Mouse (Mus musculus): ENCODE measurements at regions not wholly inside any gene's neighbourhood (a gene's known extent, or its start where the extent isn't known, plus 50 kb on each side); places are given as distances from the start of the nearest gene placed in this dataset.

- DNase-seq (ENCODE audit: low read depth): no peak
Observed at GRCm38 (mm10) chr2:92804916-92805315, 110.0 kb upstream of the Syt13 start.

GRCm38 (mm10) chr2:92805761-92806160, 109.1 kb upstream of the Syt13 start:
- no peak for DNase-seq (ENCODE audit: low read depth)

GRCm38 (mm10) chr2:92806481-92807195, 108.3 kb upstream of the Syt13 start:
- DNase-seq (ENCODE audit: low read depth): no peak

GRCm38 (mm10) chr2:92807404-92807803, 107.5 kb upstream of the Syt13 start:
- no peak for DNase-seq (ENCODE audit: low read depth)

- DNase-seq (ENCODE audit: low read depth): no peak
Observed at GRCm38 (mm10) chr2:92808121-92808520, 106.8 kb upstream of the Syt13 start.

- no peak for DNase-seq (ENCODE audit: low read depth)
Observed at GRCm38 (mm10) chr2:92809226-92809625, 105.7 kb upstream of the Syt13 start.

- peak; percentile 19 for DNase-seq (ENCODE audit: low read depth)
Observed at GRCm38 (mm10) chr2:92809681-92810323, 105.1 kb upstream of the Syt13 start.

GRCm38 (mm10) chr2:92810956-92811355, 103.9 kb upstream of the Syt13 start:
- peak; percentile 74 for DNase-seq (ENCODE audit: low read depth)

GRCm38 (mm10) chr2:92813028-92813427, 101.9 kb upstream of the Syt13 start:
- no peak for DNase-seq (ENCODE audit: low read depth)

GRCm38 (mm10) chr2:92819586-92819985, 95.3 kb upstream of the Syt13 start:
- DNase-seq (ENCODE audit: low read depth): no peak

- DNase-seq (ENCODE audit: low read depth): no peak
Observed at GRCm38 (mm10) chr2:92824325-92824724, 90.6 kb upstream of the Syt13 start.

- DNase-seq (ENCODE audit: low read depth): no peak
Observed at GRCm38 (mm10) chr2:92825395-92825794, 89.5 kb upstream of the Syt13 start.

- DNase-seq (ENCODE audit: low read depth): no peak
Observed at GRCm38 (mm10) chr2:92830134-92830533, 84.8 kb upstream of the Syt13 start.

GRCm38 (mm10) chr2:92831784-92832183, 83.1 kb upstream of the Syt13 start:
- peak; percentile 81 for DNase-seq (ENCODE audit: low read depth)

- no peak for DNase-seq (ENCODE audit: low read depth)
Observed at GRCm38 (mm10) chr2:92836203-92836602, 78.7 kb upstream of the Syt13 start.

- no peak for DNase-seq (ENCODE audit: low read depth)
Observed at GRCm38 (mm10) chr2:92838012-92838411, 76.9 kb upstream of the Syt13 start.

GRCm38 (mm10) chr2:92840009-92840408, 74.9 kb upstream of the Syt13 start:
- peak; percentile 42 for DNase-seq (ENCODE audit: low read depth)

- no peak for DNase-seq (ENCODE audit: low read depth)
Observed at GRCm38 (mm10) chr2:92841626-92842025, 73.3 kb upstream of the Syt13 start.

GRCm38 (mm10) chr2:92845061-92845769, 69.7 kb upstream of the Syt13 start:
- DNase-seq (ENCODE audit: low read depth): no peak

- DNase-seq (ENCODE audit: low read depth): no peak
Observed at GRCm38 (mm10) chr2:92848962-92849361, 65.9 kb upstream of the Syt13 start.

- no peak for DNase-seq (ENCODE audit: low read depth)
Observed at GRCm38 (mm10) chr2:92851336-92851735, 63.6 kb upstream of the Syt13 start.

GRCm38 (mm10) chr2:92853175-92853574, 61.7 kb upstream of the Syt13 start:
- no peak for DNase-seq (ENCODE audit: low read depth)

- no peak for DNase-seq (ENCODE audit: low read depth)
Observed at GRCm38 (mm10) chr2:92854331-92854730, 60.6 kb upstream of the Syt13 start.

Data from 416B (cell line).